Mouse (Mus musculus): Measurements from ENCODE around the gene Pou1f1. TPM values are rescaled to one million over a fixed set of nuclear protein-coding genes. Genes with fewer than 3 reads are reported as not detected.

Gene Pou1f1
- not detected in 2 replicates for polyA plus RNA-seq (2016; fragmentation: Nextera tagmentation; extraction: Ambion mirVana)

DNA sequence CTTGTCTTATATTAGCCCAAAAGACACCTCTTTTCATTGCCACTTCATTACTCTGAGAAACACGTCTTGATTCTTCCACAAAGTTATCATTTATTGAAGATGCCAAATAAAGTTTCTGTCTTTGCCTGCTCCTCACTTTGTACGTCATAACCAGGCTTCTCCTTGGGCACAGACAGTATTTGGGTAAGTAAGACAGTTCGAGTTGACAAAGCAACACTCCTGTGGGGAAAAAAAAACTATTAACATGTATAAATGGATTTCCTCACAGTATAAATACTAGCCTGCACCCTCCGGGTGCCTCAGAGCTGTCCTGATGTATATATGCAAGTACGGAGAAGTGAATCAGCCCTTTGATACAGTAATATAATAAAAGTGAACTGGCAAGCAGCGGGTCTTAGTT is at the start of gene Pou1f1:
Pou1f1 (plus strand) TSS at position 301 of the 400 bp plus-strand sequence.
- 86% methylated on average over 6 of the region's 6 CpGs for WGBS
- no peak for ATAC-seq (ENCODE audit: low FRiP score, low read depth)

DNA sequence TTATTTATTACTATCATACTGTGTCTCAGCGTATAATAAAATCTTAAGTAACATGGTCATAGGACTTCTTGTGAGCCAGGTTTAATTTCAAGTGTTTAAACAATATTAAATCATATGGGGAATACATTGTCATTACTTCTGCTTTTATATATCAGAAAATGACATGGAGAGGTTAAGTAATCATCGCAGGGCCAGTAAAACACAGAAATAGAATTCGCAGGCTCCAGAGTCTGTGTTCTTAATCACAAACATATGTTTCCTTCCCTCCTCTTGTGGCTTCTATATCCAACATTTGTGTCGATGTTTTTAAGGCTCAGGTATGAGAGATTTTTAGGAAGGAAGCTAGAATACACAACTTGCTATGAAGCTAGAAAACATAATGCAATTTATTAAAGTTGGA is 49.7 kb upstream of the Pou1f1 start:
- H3K9ac ChIP-seq (replicated peaks): no peak overlapping the region
- no peak overlapping the region for H3K4me3 ChIP-seq
- no peaks in the 10 kb centered on the region for H3K36me3 ChIP-seq
- no peaks in the 10 kb centered on the region for H3K9me3 ChIP-seq
- no peaks in the 10 kb centered on the region for H3K4me1 ChIP-seq
- no peak for ATAC-seq (ENCODE audit: low FRiP score, low read depth)
- no peak overlapping the region for H3K27ac ChIP-seq (replicated peaks)
- no peaks in the 10 kb centered on the region for H3K27me3 ChIP-seq
- H3K4me2 ChIP-seq (replicated peaks): no peak overlapping the region
- 83% methylated on average over 4 of the region's 4 CpGs for WGBS

More for the DNA sequence above, at the start of gene Pou1f1:
- Histone ChIP-seq H3K36me3 (no peaks in the 10 kb centered on the region), H3K4me2 (replicated peaks) (no peak within 1 kb of the TSS), H3K27me3 (no peaks in the 10 kb centered on the region), H3K4me3 (no peak within 1 kb of the TSS), H3K9me3 (no peaks in the 10 kb centered on the region), H3K27ac (replicated peaks) (no peak within 1 kb of the TSS), H3K9ac (replicated peaks) (no peak within 1 kb of the TSS), H3K4me1 (no peaks in the 10 kb centered on the region)

DNA sequence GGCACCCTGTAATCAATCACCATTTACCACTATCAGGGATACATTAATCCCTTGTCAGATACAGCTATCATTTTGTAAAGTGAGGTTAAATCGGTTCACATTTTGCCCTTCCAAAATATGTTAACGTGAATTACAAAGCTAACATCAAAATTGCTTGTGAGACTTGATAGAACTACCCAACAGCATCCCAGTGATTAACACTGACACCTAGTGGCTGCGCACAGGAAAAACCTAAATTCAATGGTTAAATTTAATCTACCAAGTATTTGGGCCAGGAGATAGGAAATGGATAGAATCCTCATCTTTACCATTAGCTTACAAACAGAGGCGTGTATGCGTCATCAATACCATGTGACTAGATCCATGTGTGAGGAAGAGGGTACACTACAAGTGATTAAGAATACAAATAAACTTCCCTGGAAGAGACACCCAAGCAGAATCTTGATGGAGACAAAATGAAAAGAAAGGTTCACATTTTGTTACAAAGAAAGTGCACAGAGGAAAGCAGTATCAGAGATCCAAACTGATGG is 47.8 kb upstream of the Pou1f1 start:
- ATAC-seq (ENCODE audit: low FRiP score, low read depth): peak; percentile 66; the same call in 1 of the 2 replicates
- Histone ChIP-seq H3K9ac (replicated peaks) (no peak overlapping the region), H3K27ac (replicated peaks) (no peak overlapping the region), H3K4me2 (replicated peaks) (no peak overlapping the region), H3K27me3 (no peaks in the 10 kb centered on the region), H3K36me3 (no peaks in the 10 kb centered on the region), H3K4me3 (no peak overlapping the region), H3K9me3 (no peaks in the 10 kb centered on the region), H3K4me1 (no peaks in the 10 kb centered on the region)
- WGBS: 14% methylated on average over 5 of the region's 5 CpGs

DNA sequence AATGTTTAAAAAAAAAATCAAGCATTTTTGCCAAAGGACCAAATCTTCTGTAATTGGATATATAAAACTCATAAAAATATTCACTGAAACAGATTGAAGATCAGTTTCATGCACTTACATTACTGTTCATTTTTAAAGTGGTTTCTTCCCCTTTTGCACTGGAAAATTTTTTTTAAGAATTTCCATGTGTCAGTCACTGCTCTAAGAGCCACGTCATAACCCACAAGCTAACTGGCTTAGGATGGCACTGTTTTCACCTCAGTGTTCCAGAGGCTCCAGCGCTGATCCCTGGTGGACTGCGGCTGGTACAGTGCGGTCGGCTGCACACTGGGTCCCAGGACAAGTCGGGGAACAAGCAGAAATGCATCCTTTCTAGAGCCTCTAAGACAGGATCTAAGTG is 34.6 kb upstream of the Pou1f1 start:
- Histone ChIP-seq H3K9me3 (no peaks in the 10 kb centered on the region), H3K27me3 (no peaks in the 10 kb centered on the region), H3K4me3 (no peak overlapping the region), H3K9ac (replicated peaks) (no peak overlapping the region), H3K27ac (replicated peaks) (no peak overlapping the region), H3K4me2 (replicated peaks) (no peak overlapping the region), H3K4me1 (no peaks in the 10 kb centered on the region), H3K36me3 (no peaks in the 10 kb centered on the region)
- 84% methylated on average over 6 of the region's 6 CpGs for WGBS
- no peak for ATAC-seq (ENCODE audit: low FRiP score, low read depth)

DNA sequence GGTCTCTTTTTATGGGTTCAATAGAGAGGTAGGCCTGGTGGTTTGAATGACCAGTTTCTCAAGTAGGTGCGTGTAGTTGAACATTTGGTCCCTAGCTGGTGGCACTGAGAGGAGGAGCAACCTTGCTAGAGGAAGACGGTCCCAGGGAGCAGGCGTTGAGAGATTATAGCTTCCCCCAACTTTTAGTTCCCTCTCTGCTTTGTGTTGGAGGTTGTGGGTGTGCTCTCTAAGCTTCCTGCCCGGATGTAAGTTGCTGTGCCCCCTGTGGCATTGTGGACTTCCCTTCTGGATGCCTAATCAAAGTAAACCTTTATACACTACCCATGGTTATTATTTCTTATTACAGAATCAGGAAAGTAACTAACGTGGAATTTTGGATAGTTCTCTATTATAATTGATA is 24.3 kb upstream of the Pou1f1 start:
- Histone ChIP-seq H3K27me3 (no peaks in the 10 kb centered on the region), H3K9ac (replicated peaks) (no peak overlapping the region), H3K36me3 (no peaks in the 10 kb centered on the region), H3K4me3 (no peak overlapping the region), H3K4me2 (replicated peaks) (no peak overlapping the region), H3K27ac (replicated peaks) (no peak overlapping the region), H3K9me3 (no peaks in the 10 kb centered on the region), H3K4me1 (no peaks in the 10 kb centered on the region)
- ATAC-seq (ENCODE audit: low FRiP score, low read depth): no peak
- WGBS: 82% methylated on average over 5 of the region's 5 CpGs

DNA sequence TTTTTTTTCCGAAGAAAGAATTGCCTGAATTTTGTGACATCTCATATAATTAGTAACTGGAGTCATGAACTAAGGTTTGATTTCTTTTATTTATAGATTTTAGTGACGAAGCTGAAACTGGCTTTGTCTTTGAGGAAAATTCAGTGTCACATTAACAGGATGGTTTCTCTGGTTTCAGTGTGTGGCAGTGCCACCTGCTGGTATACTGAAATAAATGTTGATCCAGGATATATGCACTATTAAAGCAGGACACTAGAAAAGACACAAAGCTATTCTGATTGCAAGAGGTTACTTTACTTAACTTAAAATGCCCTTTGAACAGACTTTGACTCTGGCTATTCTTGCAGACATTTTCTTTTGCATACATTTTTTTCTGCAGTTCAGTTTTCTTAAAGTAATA is 23.3 kb upstream of the Pou1f1 start:
- 55% methylated on average over 2 of the region's 2 CpGs for WGBS
- no peak overlapping the region for H3K4me3 ChIP-seq
- no peaks in the 10 kb centered on the region for H3K9me3 ChIP-seq
- no peak overlapping the region for H3K9ac ChIP-seq (replicated peaks)
- ATAC-seq (ENCODE audit: low FRiP score, low read depth): peak; percentile 62; the same call in 1 of the 2 replicates
- H3K36me3 ChIP-seq: no peaks in the 10 kb centered on the region
- no peak overlapping the region for H3K27ac ChIP-seq (replicated peaks)
- no peaks in the 10 kb centered on the region for H3K27me3 ChIP-seq
- no peak overlapping the region for H3K4me2 ChIP-seq (replicated peaks)
- no peaks in the 10 kb centered on the region for H3K4me1 ChIP-seq

DNA sequence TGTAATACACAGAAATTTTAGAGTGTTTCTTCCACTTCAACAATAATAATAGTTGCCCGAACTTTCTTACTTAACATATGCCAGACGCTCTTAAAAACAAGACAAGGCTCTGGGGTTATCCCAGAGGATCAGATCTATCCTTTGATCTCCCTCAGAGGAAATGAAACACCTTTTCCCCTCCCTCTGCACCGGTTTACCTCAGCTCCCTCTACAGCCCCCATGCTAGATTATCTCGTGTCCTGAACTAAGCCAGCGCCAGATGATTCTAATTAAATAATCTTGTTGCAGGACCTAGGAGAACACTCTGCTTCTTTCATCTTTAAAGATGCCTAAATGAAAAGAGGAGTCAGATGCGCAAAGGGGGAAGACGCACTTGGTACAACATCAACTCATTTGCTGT is 6.1 kb upstream of the Pou1f1 start:
- H3K9ac ChIP-seq (replicated peaks): no peak overlapping the region
- H3K27ac ChIP-seq (replicated peaks): no peak overlapping the region
- no peaks in the 10 kb centered on the region for H3K9me3 ChIP-seq
- H3K36me3 ChIP-seq: no peaks in the 10 kb centered on the region
- WGBS: 76% methylated on average over 7 of the region's 7 CpGs
- H3K4me3 ChIP-seq: no peak overlapping the region
- no peak overlapping the region for H3K4me2 ChIP-seq (replicated peaks)
- no peaks in the 10 kb centered on the region for H3K27me3 ChIP-seq
- no peak for ATAC-seq (ENCODE audit: low FRiP score, low read depth)
- H3K4me1 ChIP-seq: no peaks in the 10 kb centered on the region

DNA sequence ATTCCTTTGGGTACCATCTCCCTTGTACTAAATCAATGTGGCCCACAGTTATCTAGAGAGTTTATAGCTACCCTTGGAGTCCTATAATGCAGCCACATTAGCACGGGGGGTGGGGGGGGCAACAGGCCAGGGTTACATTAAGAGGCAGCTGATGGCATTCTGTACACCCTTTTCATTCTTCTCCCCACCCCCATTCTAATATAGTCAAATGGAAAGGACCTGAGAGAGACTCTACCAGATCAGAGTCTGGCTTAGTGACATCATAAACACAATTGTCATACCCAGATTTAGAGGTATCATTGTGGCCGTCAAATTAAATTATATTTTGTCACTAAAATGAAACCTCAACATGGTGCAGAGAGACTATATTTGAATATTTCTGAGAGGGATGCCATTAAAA is 5.7 kb downstream of the Pou1f1 start:
- 95% methylated on average over 2 of the region's 2 CpGs for WGBS
- no peak overlapping the region for H3K4me2 ChIP-seq (replicated peaks)

DNA sequence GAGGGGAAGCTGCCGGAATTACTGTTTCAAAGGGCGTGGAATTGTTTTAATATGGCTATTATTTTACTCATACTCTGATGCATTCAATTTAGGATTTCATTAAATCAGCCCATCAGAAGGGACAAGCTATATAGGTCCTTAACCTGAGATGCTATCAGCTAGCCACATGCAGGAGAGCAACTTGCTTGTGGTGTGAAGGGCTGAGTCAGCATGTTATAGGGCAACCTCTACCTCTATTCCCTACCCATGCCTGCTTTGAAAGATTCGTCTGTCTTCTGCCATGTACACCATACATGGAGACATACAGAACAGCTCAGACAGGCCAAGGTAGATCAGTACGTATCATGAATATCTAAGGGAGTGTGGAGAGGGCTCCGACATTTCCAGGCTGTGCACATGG is 6.4 kb downstream of the Pou1f1 start:
- H3K4me1 ChIP-seq: peaks cover 4% of the 10 kb centered on the region
- 88% methylated on average over 5 of the region's 5 CpGs for WGBS
- ATAC-seq (ENCODE audit: low FRiP score, low read depth): no peak
- no peak overlapping the region for H3K4me3 ChIP-seq
- no peak overlapping the region for H3K9ac ChIP-seq (replicated peaks)
- no peak overlapping the region for H3K27ac ChIP-seq (replicated peaks)
- no peak overlapping the region for H3K4me2 ChIP-seq (replicated peaks)
- H3K27me3 ChIP-seq: no peaks in the 10 kb centered on the region
- H3K9me3 ChIP-seq: no peaks in the 10 kb centered on the region
- H3K36me3 ChIP-seq: no peaks in the 10 kb centered on the region

More for the DNA sequence above, 5.7 kb downstream of the Pou1f1 start:
- Histone ChIP-seq H3K9me3 (no peaks in the 10 kb centered on the region), H3K4me3 (no peak overlapping the region), H3K36me3 (no peaks in the 10 kb centered on the region), H3K27ac (replicated peaks) (no peak overlapping the region), H3K9ac (replicated peaks) (no peak overlapping the region), H3K4me1 (peaks cover 4% of the 10 kb centered on the region), H3K27me3 (no peaks in the 10 kb centered on the region)
- ATAC-seq (ENCODE audit: low FRiP score, low read depth): no peak

DNA sequence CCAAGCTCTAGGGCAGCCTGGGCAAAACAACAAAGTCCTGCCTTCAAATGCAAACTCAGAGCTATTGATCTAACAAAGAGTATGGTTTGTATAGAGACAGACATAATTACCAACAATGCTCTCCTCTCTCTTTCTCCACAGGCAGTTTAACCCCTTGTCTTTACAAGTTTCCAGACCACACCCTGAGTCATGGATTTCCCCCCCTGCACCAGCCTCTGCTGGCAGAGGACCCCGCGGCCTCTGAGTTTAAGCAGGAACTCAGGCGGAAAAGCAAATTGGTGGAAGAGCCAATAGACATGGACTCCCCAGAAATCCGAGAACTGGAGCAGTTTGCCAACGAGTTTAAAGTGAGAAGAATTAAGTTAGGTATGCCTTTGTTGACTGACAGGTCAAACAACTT is 9.3 kb downstream of the Pou1f1 start:
- ATAC-seq (ENCODE audit: low FRiP score, low read depth): no peak
- no peak overlapping the region for H3K9ac ChIP-seq (replicated peaks)
- H3K4me2 ChIP-seq (replicated peaks): no peak overlapping the region
- no peaks in the 10 kb centered on the region for H3K36me3 ChIP-seq
- 3% methylated on average over 5 of the region's 5 CpGs for WGBS
- H3K4me3 ChIP-seq: no peak overlapping the region
- no peaks in the 10 kb centered on the region for H3K9me3 ChIP-seq
- no peaks in the 10 kb centered on the region for H3K27me3 ChIP-seq
- H3K4me1 ChIP-seq: peaks cover 4% of the 10 kb centered on the region
- no peak overlapping the region for H3K27ac ChIP-seq (replicated peaks)

DNA sequence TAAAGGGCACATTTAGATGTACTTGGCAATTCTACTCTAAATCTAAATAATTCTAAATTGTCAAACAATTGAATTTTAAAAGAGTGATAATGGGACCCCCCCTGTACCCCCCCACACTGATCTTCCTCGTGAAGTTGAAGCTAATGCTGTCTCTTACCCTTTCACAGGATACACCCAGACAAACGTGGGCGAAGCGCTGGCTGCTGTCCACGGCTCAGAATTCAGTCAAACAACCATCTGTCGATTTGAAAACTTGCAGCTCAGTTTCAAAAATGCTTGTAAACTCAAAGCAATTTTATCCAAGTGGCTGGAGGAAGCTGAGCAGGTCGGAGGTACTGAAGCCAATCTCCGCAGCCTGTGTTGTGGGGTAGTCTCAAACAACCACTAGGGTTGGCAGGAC is 11.4 kb downstream of the Pou1f1 start:
- no peak for ATAC-seq (ENCODE audit: low FRiP score, low read depth)
- no peak overlapping the region for H3K4me2 ChIP-seq (replicated peaks)
- no peak overlapping the region for H3K9ac ChIP-seq (replicated peaks)
- H3K4me1 ChIP-seq: peaks cover 4% of the 10 kb centered on the region
- no peaks in the 10 kb centered on the region for H3K27me3 ChIP-seq
- H3K9me3 ChIP-seq: no peaks in the 10 kb centered on the region
- no peak overlapping the region for H3K4me3 ChIP-seq
- H3K36me3 ChIP-seq: no peaks in the 10 kb centered on the region
- no peak overlapping the region for H3K27ac ChIP-seq (replicated peaks)
- WGBS: 80% methylated on average over 8 of the region's 8 CpGs

DNA sequence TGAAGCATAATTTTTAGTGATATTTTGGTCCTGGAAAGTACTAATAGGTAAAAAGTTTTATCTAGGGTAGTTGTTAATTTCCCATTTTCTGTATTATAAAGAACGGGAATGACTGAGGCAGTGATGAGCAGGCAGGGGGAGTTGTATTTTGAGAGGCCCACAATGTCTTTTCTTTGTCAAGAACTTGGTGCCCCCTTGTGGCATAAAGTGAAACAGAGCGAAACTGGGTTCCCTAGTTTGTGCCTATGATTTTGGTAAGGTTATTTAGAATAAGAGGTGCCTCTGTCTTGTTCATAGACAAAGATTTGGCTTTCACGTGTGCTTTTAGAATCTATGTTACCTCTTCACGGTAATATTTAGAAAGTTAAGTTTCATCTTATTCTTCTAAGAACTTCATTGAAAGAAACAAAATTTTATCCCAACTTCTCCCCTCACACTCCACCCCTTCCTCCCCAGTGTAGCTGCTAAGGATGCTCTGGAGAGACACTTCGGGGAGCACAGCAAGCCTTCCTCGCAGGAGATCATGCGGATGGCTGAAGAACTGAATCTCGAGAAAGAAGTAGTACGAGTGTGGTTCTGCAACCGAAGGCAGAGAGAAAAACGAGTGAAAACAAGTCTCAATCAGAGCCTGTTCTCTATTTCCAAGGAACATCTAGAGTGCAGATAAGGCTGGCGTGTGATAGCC is 13.1 kb downstream of the Pou1f1 start:
- ATAC-seq (ENCODE audit: low FRiP score, low read depth): 0 out of 2 replicates have a peak, but pooled peaks have one; percentile 36
- Histone ChIP-seq H3K27ac (replicated peaks) (no peak overlapping the region), H3K9me3 (no peaks in the 10 kb centered on the region), H3K36me3 (no peaks in the 10 kb centered on the region), H3K4me3 (no peak overlapping the region), H3K9ac (replicated peaks) (no peak overlapping the region), H3K27me3 (no peaks in the 10 kb centered on the region), H3K4me1 (peaks cover 4% of the 10 kb centered on the region), H3K4me2 (replicated peaks) (no peak overlapping the region)
- 36% methylated on average over 12 of the region's 12 CpGs for WGBS
